Mouse (Mus musculus) cerebellum, adult 2 months (tissue): ENCODE results near the gene Scd2.

ENCODE experiments used
- CTCF ChIP-seq: fragments of 200-500 bp; IDR thresholded peaks from 2 replicates; pipeline ENCODE4 v1.5.1; 2011; ENCODE audit warnings: low read depth, mild to moderate bottlenecking, control low read depth, low read length, moderate library complexity, borderline replicate concordance; ENCODE audit not compliant: insufficient read depth
- POLR2A ChIP-seq: fragments of 200-500 bp; IDR thresholded peaks from 2 replicates; pipeline ENCODE4 v1.6.1; 2011; ENCODE audit warnings: low read length, control low read depth, borderline replicate concordance; ENCODE audit not compliant: insufficient read depth

DNA sequence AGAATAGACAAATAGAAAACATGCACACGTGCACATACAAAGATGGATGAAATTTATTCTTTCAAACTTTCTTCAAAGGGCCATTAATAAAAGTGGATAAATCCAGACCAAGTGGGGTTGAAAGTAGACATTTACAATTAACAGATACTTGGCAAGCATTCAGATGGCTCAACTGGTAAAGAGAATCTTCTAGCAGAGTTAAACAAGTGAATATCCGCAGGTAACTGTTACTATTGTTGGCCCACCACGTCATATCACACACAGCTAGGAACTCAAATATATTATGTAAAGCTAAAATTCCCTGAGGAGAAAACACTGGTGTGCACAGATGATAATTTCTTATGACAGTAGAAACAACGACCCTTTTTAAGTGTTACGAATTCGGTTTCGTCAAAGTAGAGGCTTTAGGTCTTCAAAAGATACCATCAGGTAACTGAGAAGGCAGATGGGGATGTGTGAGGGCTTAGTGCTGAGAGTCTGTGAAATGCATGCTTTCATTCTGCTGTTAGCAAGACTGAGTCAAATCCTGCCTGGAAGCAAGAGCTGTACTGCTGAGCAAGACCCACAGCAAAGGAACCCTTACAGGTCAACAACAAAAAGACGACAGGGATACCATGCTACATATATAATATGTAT lies 15.3 kb downstream of the Scd2 start:
- TF ChIP-seq CTCF: no peak
- no peak for TF ChIP-seq POLR2A
